Mouse (Mus musculus) ES-Bruce4 (cell line): ENCODE results near the gene Tshz2.

ENCODE experiments used
- CTCF ChIP-seq: IDR thresholded peaks from one replicate; pipeline ENCODE4 v1.8.1; 2011; ENCODE audit warnings: low read depth, low read length
- EP300 ChIP-seq: IDR thresholded peaks from 2 replicates; pipeline ENCODE4 v1.6.1; 2011; ENCODE audit warnings: low read depth, low read length; ENCODE audit not compliant: insufficient read depth

GRCm38 (mm10) chr2:169609956-169610355 lies 22.9 kb upstream of the Tshz2 start:
- TF ChIP-seq CTCF: no peak
- TF ChIP-seq EP300: no peak
